Mouse (Mus musculus) olfactory bulb, adult 2 months (tissue): Measurements from ENCODE around the gene Tcf19.
A peak's percentile ranks its signal among the peaks of the same experiment; 100 is the strongest.

Experiments used
- CTCF ChIP-seq: fragments of 200-500 bp; IDR thresholded peaks from 2 replicates; pipeline ENCODE4 v1.5.1; 2012; ENCODE audit warnings: low read depth, mild to moderate bottlenecking, low read length, moderate library complexity; ENCODE audit not compliant: insufficient read depth
- POLR2A ChIP-seq: fragments of 200-500 bp; IDR thresholded peaks from 2 replicates; pipeline ENCODE4 v1.6.1; 2012; ENCODE audit warnings: mild to moderate bottlenecking, low read depth, low read length, moderate library complexity; ENCODE audit not compliant: insufficient read depth

GRCm38 (mm10) chr17:35484066-35484465, 32.6 kb downstream of the Tcf19 start:
- TF ChIP-seq CTCF (peak; percentile 76), POLR2A (no peak)
